ENCODE assay signal across 9 mouse cellular contexts in genomic region chr4:41737602-41738255, GRCm38 (mm10). TPM values are rescaled to one million over a fixed set of nuclear protein-coding genes. Genes with fewer than 3 reads are reported as not detected.
DNase-seq lines count a peak whose midpoint lies in the region; ATAC-seq and TF ChIP-seq lines count a peak whose summit lies in the region.
"Had no signal": no experiment of that assay in that cellular context is flagged by ENCODE, and none has a peak within 500 bp of the region (broad histone marks: within the 10 kb centered on the region; RNA-seq: fewer than 3 reads in every experiment).

No protein-coding gene starts in this region.

- peak; percentile 78 for TF ChIP-seq CTCF in bone marrow macrophage, adult 2 months (IDR thresholded peaks at IDR 0.05; ENCODE audit: low read depth, low read length)

- 0 out of 2 replicates have a peak overlapping the region, but pooled peaks have one; percentile 35 for H3K27ac ChIP-seq in bone marrow macrophage, adult 2 months (ENCODE audit: insufficient read depth, low read depth, low read length)
- no peak overlapping the region for H3K27ac ChIP-seq in forebrain, embryonic 10.5 days
- H3K27ac ChIP-seq: liver, embryonic 13.5 days had no signal

- 57% methylated on average over 8 of the region's 8 CpGs for WGBS in forebrain, embryonic 10.5 days

- H3K27me3 ChIP-seq in forebrain, embryonic 10.5 days (ENCODE audit: poor library complexity, severe bottlenecking): peaks cover 10% of the 10 kb centered on the region

- H3K9me3 ChIP-seq in forebrain, embryonic 10.5 days: peaks cover 6% of the 10 kb centered on the region; the same call in 1 of the 2 replicates
- H3K9me3 ChIP-seq: liver, embryonic 13.5 days had no signal

- DNase-seq in MEL-GATA-1-ER (ENCODE audit: extremely low read depth, low read depth): peak; percentile 62
- DNase-seq in forebrain, embryonic 10.5 days (ENCODE audit: extremely low spot score, low spot score): peak; percentile 72
- DNase-seq in heart, postnatal 4 days: peak; percentile 83
- peak; percentile 66 to 88 for DNase-seq in layer of hippocampus, postnatal 14 days (ENCODE audit: low spot score in 2 of 2)
- DNase-seq in lung, postnatal 4 days: peak; percentile 72 to 83
- peak; percentile 72 for DNase-seq in right cerebral cortex, postnatal 25 days
- DNase-seq: liver, embryonic 13.5 days had no signal

- H3K4me1 ChIP-seq in bone marrow macrophage, adult 2 months (ENCODE audit: control insufficient read depth, insufficient read depth, low read length): peaks cover 12% of the 10 kb centered on the region
- peaks cover 28% of the 10 kb centered on the region for H3K4me1 ChIP-seq in forebrain, embryonic 10.5 days

- TF ChIP-seq POLR2A in bone marrow macrophage, adult 2 months (IDR thresholded peaks at IDR 0.05; ENCODE audit: borderline replicate concordance, low read depth, low read length): no peak

- peaks cover 20% of the 10 kb centered on the region for H3K36me3 ChIP-seq in forebrain, embryonic 10.5 days (replicated peaks)

- ATAC-seq in erythroblast, adult 5-6 weeks (replicated peaks; ENCODE audit: low FRiP score, poor library complexity, severe bottlenecking): no peak

- H3K4me3 ChIP-seq in bone marrow macrophage, adult 2 months (ENCODE audit: insufficient read depth, low read length): no peak overlapping the region
- no peak overlapping the region for H3K4me3 ChIP-seq in forebrain, embryonic 10.5 days
- H3K4me3 ChIP-seq: liver, embryonic 13.5 days had no signal

RNA-seq across cellular contexts. Expression of gene Arid3c, which starts 6.8 kb away (rescaled TPM):
- polyA plus RNA-seq in bone marrow macrophage, adult 2 months (2012; ENCODE audit: insufficient read depth, insufficient read length, missing spikeins): not detected in 2 replicates
- polyA plus RNA-seq in forebrain, embryonic 10.5 days (2016; fragmentation: Nextera tagmentation; extraction: Ambion mirVana): 1.1 and 1.4 TPM in 2 replicates
- not detected for total RNA-seq in heart, postnatal 4 days (2021)
- not detected for total RNA-seq in layer of hippocampus, postnatal 14 days (2021)
- total RNA-seq in erythroblast, adult 5-6 weeks (2015; ENCODE audit: low replicate concordance): not detected in 2 replicates
- total RNA-seq in erythroblast, adult 5-6 weeks (2017; ENCODE audit: low replicate concordance): not detected in 2 replicates
- polyA plus RNA-seq: liver, embryonic 13.5 days had no signal

RNA-seq across cellular contexts. Expression of gene Dctn3, which starts 14.8 kb away (rescaled TPM):
- 75.2 and 75.7 TPM in 2 replicates for polyA plus RNA-seq in bone marrow macrophage, adult 2 months (2012; ENCODE audit: insufficient read depth, insufficient read length, missing spikeins)
- 141 and 142 TPM in 2 replicates for polyA plus RNA-seq in forebrain, embryonic 10.5 days (2016; fragmentation: Nextera tagmentation; extraction: Ambion mirVana)
- total RNA-seq in heart, postnatal 4 days (2021): 10 to 100 TPM; 77.5 to 86.9 TPM
- 100 to 1,000 TPM; 161 to 163 TPM for total RNA-seq in layer of hippocampus, postnatal 14 days (2021)
- 22.8 and 26.7 TPM in 2 replicates for total RNA-seq in erythroblast, adult 5-6 weeks (2015; ENCODE audit: low replicate concordance)
- 30.0 and 37.1 TPM in 2 replicates for total RNA-seq in erythroblast, adult 5-6 weeks (2017; ENCODE audit: low replicate concordance)

RNA-seq across cellular contexts. Expression of gene Galt, which starts 17.3 kb away (rescaled TPM):
- 30.4 and 34.5 TPM in 2 replicates for polyA plus RNA-seq in bone marrow macrophage, adult 2 months (2012; ENCODE audit: insufficient read depth, insufficient read length, missing spikeins)
- polyA plus RNA-seq in forebrain, embryonic 10.5 days (2016; fragmentation: Nextera tagmentation; extraction: Ambion mirVana): 23.6 and 23.7 TPM in 2 replicates
- total RNA-seq in heart, postnatal 4 days (2021): 10 to 100 TPM; 53.4 to 58.8 TPM
- 10 to 100 TPM; 50.0 to 54.2 TPM for total RNA-seq in layer of hippocampus, postnatal 14 days (2021)
- total RNA-seq in erythroblast, adult 5-6 weeks (2015; ENCODE audit: low replicate concordance): 4.0 and 5.0 TPM in 2 replicates
- 1.3 and 2.1 TPM in 2 replicates for total RNA-seq in erythroblast, adult 5-6 weeks (2017; ENCODE audit: low replicate concordance)

RNA-seq across cellular contexts. Expression of gene Sigmar1, which starts 18.2 kb away (rescaled TPM):
- polyA plus RNA-seq in bone marrow macrophage, adult 2 months (2012; ENCODE audit: insufficient read depth, insufficient read length, missing spikeins): 52.7 and 60.0 TPM in 2 replicates
- 102 and 103 TPM in 2 replicates for polyA plus RNA-seq in forebrain, embryonic 10.5 days (2016; fragmentation: Nextera tagmentation; extraction: Ambion mirVana)
- total RNA-seq in heart, postnatal 4 days (2021): 10 to 100 TPM; 26.8 to 28.9 TPM
- 10 to 100 TPM; 40.2 to 44.2 TPM for total RNA-seq in layer of hippocampus, postnatal 14 days (2021)
- 1.7 and 14.8 TPM in 2 replicates for total RNA-seq in erythroblast, adult 5-6 weeks (2015; ENCODE audit: low replicate concordance)
- 7.2 and 9.6 TPM in 2 replicates for total RNA-seq in erythroblast, adult 5-6 weeks (2017; ENCODE audit: low replicate concordance)

RNA-seq across cellular contexts. Expression of gene Rpp25l, which starts 24.4 kb away (rescaled TPM):
- 19.1 and 20.0 TPM in 2 replicates for polyA plus RNA-seq in bone marrow macrophage, adult 2 months (2012; ENCODE audit: insufficient read depth, insufficient read length, missing spikeins)
- 97.3 and 98.1 TPM in 2 replicates for polyA plus RNA-seq in forebrain, embryonic 10.5 days (2016; fragmentation: Nextera tagmentation; extraction: Ambion mirVana)
- 10 to 100 TPM; 27.8 to 28.6 TPM for total RNA-seq in heart, postnatal 4 days (2021)
- 10 to 100 TPM; 26.7 to 31.1 TPM for total RNA-seq in layer of hippocampus, postnatal 14 days (2021)
- total RNA-seq in erythroblast, adult 5-6 weeks (2015; ENCODE audit: low replicate concordance): 6.3 and 9.6 TPM in 2 replicates
- total RNA-seq in erythroblast, adult 5-6 weeks (2017; ENCODE audit: low replicate concordance): 2.5 and 4.7 TPM in 2 replicates

Comparison
In these comparisons a context has a peak if more than half of its experiments do, and no peak if none do; other contexts are left out.
1. RNA of gene Galt, which starts 17.3 kb away (total RNA-seq): 53.4 to 58.8 TPM in heart, postnatal 4 days and 50.0 to 54.2 TPM in layer of hippocampus, postnatal 14 days; 1.3 to 5.0 TPM in erythroblast, adult 5-6 weeks; every median in the first group is over 4 times any median in the second.
2. Peak in every context shown above with its lines, with median percentiles within 50 percentile points of each other: DNase-seq.